Mouse (Mus musculus): ENCODE data around the gene Ttc12. TPM values are rescaled to one million over a fixed set of nuclear protein-coding genes. Genes with fewer than 3 reads are reported as not detected.

Ttc12 gene
- total and polyA plus RNA-seq, 2 experiments from 2014 or later: 5.3 to 5.4 TPM

- H3K4me3 ChIP-seq (ENCODE audit: low read depth, low read length): no peak overlapping the region
- no peak for ATAC-seq (ENCODE audit: insufficient read depth, low read depth)
- no peak overlapping the region for H3K4me2 ChIP-seq (ENCODE audit: low read depth, low read length)
- H3K27ac ChIP-seq (ENCODE audit: low read depth): no peak overlapping the region
- H3K9me3 ChIP-seq (replicated peaks; ENCODE audit: control insufficient read depth, low read length): 0 out of 2 replicates have a peak, but pooled peaks cover 4% of the 10 kb centered on the region
- no peaks in the 10 kb centered on the region for H3K36me3 ChIP-seq (replicated peaks; ENCODE audit: control insufficient read depth, insufficient read depth, low read length)
- H3K9ac ChIP-seq (replicated peaks; ENCODE audit: low read depth, low read length): no peak overlapping the region
- no peaks in the 10 kb centered on the region for H3K4me1 ChIP-seq (ENCODE audit: control insufficient read depth, insufficient read depth)
- no peak for TF ChIP-seq EP300 (IDR thresholded peaks at IDR 0.05; ENCODE audit: low read depth)
- TF ChIP-seq CTCF (IDR thresholded peaks at IDR 0.05; ENCODE audit: low read depth): no peak
- H3K27me3 ChIP-seq (ENCODE audit: control insufficient read depth, insufficient read depth, low read length): no peaks in the 10 kb centered on the region
- 94% methylated on average over 1 of the region's 1 CpGs for WGBS
- DNase-seq (ENCODE audit: low spot score): no peak
Measured at GRCm38 (mm10) chr9:49452396-49452795, 33.6 kb downstream of the Ttc12 start.

DNA sequence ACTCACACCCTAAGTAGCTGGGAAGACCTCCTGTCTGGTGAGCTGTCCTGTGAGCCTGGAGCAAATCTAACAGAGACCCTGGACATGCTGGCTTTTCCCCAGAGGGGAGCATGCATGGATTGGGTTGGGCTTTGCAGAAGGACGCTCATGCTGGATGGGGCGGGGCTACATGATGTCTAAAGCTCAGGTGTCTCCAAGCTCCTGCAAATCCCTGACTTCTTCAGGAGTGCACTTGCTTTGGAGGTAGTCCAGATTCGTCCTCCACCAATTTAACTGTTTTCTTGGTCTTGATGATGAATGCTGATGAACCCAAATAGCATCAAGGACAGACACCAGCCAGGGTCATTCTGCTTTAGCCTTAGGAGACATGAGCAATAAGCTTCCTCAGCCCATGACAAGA, 35.5 kb downstream of the Ttc12 start:
- H3K4me3 ChIP-seq (ENCODE audit: low read depth, low read length): no peak overlapping the region
- no peaks in the 10 kb centered on the region for H3K36me3 ChIP-seq (replicated peaks; ENCODE audit: control insufficient read depth, insufficient read depth, low read length)
- no peak for DNase-seq (ENCODE audit: low spot score)
- no peak overlapping the region for H3K4me2 ChIP-seq (ENCODE audit: low read depth, low read length)
- H3K9me3 ChIP-seq (replicated peaks; ENCODE audit: control insufficient read depth, low read length): 0 out of 2 replicates have a peak, but pooled peaks cover 4% of the 10 kb centered on the region
- ATAC-seq (ENCODE audit: insufficient read depth, low read depth): no peak
- H3K4me1 ChIP-seq (ENCODE audit: control insufficient read depth, insufficient read depth): peaks cover 7% of the 10 kb centered on the region
- no peak overlapping the region for H3K27ac ChIP-seq (ENCODE audit: low read depth)
- TF ChIP-seq EP300 (IDR thresholded peaks at IDR 0.05; ENCODE audit: low read depth): no peak
- WGBS: 77% methylated on average over 3 of the region's 3 CpGs
- H3K27me3 ChIP-seq (ENCODE audit: control insufficient read depth, insufficient read depth, low read length): no peaks in the 10 kb centered on the region
- no peak overlapping the region for H3K9ac ChIP-seq (replicated peaks; ENCODE audit: low read depth, low read length)

GRCm38 (mm10) chr9:49442621-49443020, 43.4 kb downstream of the Ttc12 start:
- H3K36me3 ChIP-seq (replicated peaks; ENCODE audit: control insufficient read depth, insufficient read depth, low read length): no peaks in the 10 kb centered on the region
- H3K9ac ChIP-seq (replicated peaks; ENCODE audit: low read depth, low read length): no peak overlapping the region
- WGBS: 74% methylated on average over 3 of the region's 3 CpGs
- H3K4me1 ChIP-seq (ENCODE audit: control insufficient read depth, insufficient read depth): peaks cover 11% of the 10 kb centered on the region
- TF ChIP-seq CTCF (IDR thresholded peaks at IDR 0.05; ENCODE audit: low read depth): no peak
- no peak for TF ChIP-seq EP300 (IDR thresholded peaks at IDR 0.05; ENCODE audit: low read depth)
- no peak overlapping the region for H3K27ac ChIP-seq (ENCODE audit: low read depth)
- no peak for ATAC-seq (ENCODE audit: insufficient read depth, low read depth)
- H3K4me3 ChIP-seq (ENCODE audit: low read depth, low read length): no peak overlapping the region
- H3K4me2 ChIP-seq (ENCODE audit: low read depth, low read length): no peak overlapping the region
- H3K27me3 ChIP-seq (ENCODE audit: control insufficient read depth, insufficient read depth, low read length): no peaks in the 10 kb centered on the region
- no peak for DNase-seq (ENCODE audit: low spot score)
- no peaks in the 10 kb centered on the region for H3K9me3 ChIP-seq (replicated peaks; ENCODE audit: control insufficient read depth, low read length)

DNA sequence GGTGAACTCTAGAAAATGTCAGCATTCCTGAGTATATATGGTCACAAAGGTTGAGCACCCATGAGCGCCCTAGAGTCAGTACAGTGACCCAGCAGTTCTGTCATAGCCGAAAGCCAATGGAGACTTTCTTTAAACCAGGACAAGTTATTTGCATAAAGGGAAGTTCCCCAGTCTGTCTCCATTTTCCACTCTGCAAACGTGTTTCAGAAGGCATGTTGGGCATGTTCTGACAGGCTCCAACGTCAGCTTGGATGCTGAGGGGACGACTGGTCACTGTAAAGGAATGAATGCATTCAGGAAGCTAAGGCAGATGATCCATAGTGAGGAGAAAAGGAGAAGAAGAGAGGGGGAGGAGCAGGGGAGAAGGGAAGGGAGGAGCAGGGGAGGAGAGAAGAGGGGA, 58.5 kb downstream of the Ttc12 start:
- no peaks in the 10 kb centered on the region for H3K36me3 ChIP-seq (replicated peaks; ENCODE audit: control insufficient read depth, insufficient read depth, low read length)
- no peaks in the 10 kb centered on the region for H3K9me3 ChIP-seq (replicated peaks; ENCODE audit: control insufficient read depth, low read length)
- WGBS: 59% methylated on average over 5 of the region's 5 CpGs
- no peaks in the 10 kb centered on the region for H3K27me3 ChIP-seq (ENCODE audit: control insufficient read depth, insufficient read depth, low read length)
- H3K4me2 ChIP-seq (ENCODE audit: low read depth, low read length): no peak overlapping the region
- DNase-seq (ENCODE audit: low spot score) (no peak), ATAC-seq (ENCODE audit: insufficient read depth, low read depth) (no peak)
- H3K27ac ChIP-seq (ENCODE audit: low read depth): no peak overlapping the region
- no peak for TF ChIP-seq CTCF (IDR thresholded peaks at IDR 0.05; ENCODE audit: low read depth)
- TF ChIP-seq EP300 (IDR thresholded peaks at IDR 0.05; ENCODE audit: low read depth): no peak
- no peak overlapping the region for H3K4me3 ChIP-seq (ENCODE audit: low read depth, low read length)
- H3K4me1 ChIP-seq (ENCODE audit: control insufficient read depth, insufficient read depth): no peaks in the 10 kb centered on the region
- H3K9ac ChIP-seq (replicated peaks; ENCODE audit: low read depth, low read length): no peak overlapping the region

GRCm38 (mm10) chr9:49426921-49427320, 59.1 kb downstream of the Ttc12 start, which contains the start of gene Ankk1:
Ankk1 (minus strand) TSS chr9:49427021.
- no peak within 1 kb of the TSS for H3K27ac ChIP-seq (ENCODE audit: low read depth)
- WGBS: 68% methylated on average over 7 of the region's 7 CpGs
- TF ChIP-seq EP300 (IDR thresholded peaks at IDR 0.05; ENCODE audit: low read depth) (no peak), CTCF (IDR thresholded peaks at IDR 0.05; ENCODE audit: low read depth) (no peak)
- H3K4me2 ChIP-seq (ENCODE audit: low read depth, low read length): no peak within 1 kb of the TSS
- H3K4me3 ChIP-seq (ENCODE audit: low read depth, low read length): no peak within 1 kb of the TSS
- H3K27me3 ChIP-seq (ENCODE audit: control insufficient read depth, insufficient read depth, low read length): no peaks in the 10 kb centered on the region
- no peak for DNase-seq (ENCODE audit: low spot score)
- no peak for ATAC-seq (ENCODE audit: insufficient read depth, low read depth)
- H3K36me3 ChIP-seq (replicated peaks; ENCODE audit: control insufficient read depth, insufficient read depth, low read length): no peaks in the 10 kb centered on the region
- no peaks in the 10 kb centered on the region for H3K4me1 ChIP-seq (ENCODE audit: control insufficient read depth, insufficient read depth)
- H3K9ac ChIP-seq (replicated peaks; ENCODE audit: low read depth, low read length): no peak within 1 kb of the TSS
- no peaks in the 10 kb centered on the region for H3K9me3 ChIP-seq (replicated peaks; ENCODE audit: control insufficient read depth, low read length)

- DNase-seq (ENCODE audit: low spot score): no peak
- H3K9me3 ChIP-seq (replicated peaks; ENCODE audit: control insufficient read depth, low read length): no peaks in the 10 kb centered on the region
- WGBS: 38% methylated on average over 1 of the region's 1 CpGs
- H3K4me1 ChIP-seq (ENCODE audit: control insufficient read depth, insufficient read depth): no peaks in the 10 kb centered on the region
- H3K27me3 ChIP-seq (ENCODE audit: control insufficient read depth, insufficient read depth, low read length): no peaks in the 10 kb centered on the region
- no peak for ATAC-seq (ENCODE audit: insufficient read depth, low read depth)
- no peak overlapping the region for H3K4me3 ChIP-seq (ENCODE audit: low read depth, low read length)
- H3K27ac ChIP-seq (ENCODE audit: low read depth): no peak overlapping the region
- H3K9ac ChIP-seq (replicated peaks; ENCODE audit: low read depth, low read length): no peak overlapping the region
- TF ChIP-seq CTCF (IDR thresholded peaks at IDR 0.05; ENCODE audit: low read depth) (no peak), EP300 (IDR thresholded peaks at IDR 0.05; ENCODE audit: low read depth) (no peak)
- H3K36me3 ChIP-seq (replicated peaks; ENCODE audit: control insufficient read depth, insufficient read depth, low read length): no peaks in the 10 kb centered on the region
- no peak overlapping the region for H3K4me2 ChIP-seq (ENCODE audit: low read depth, low read length)
Measured at GRCm38 (mm10) chr9:49425585-49425984, 60.4 kb downstream of the Ttc12 start.

All from heart, postnatal 0 days (tissue).